Mouse (Mus musculus): Measurements from ENCODE around the gene Stk38. TPM values are rescaled to one million over a fixed set of nuclear protein-coding genes. Genes with fewer than 3 reads are reported as not detected.
"Not testable (repeated sequence)": the region's sequence is repeated elsewhere in the genome, so short reads cannot be mapped to it uniquely, and the experiment has no call there.

Gene Stk38
- polyA plus RNA-seq, 1 experiment: 32.2 TPM

- no peaks in the 10 kb centered on the region for H3K27me3 ChIP-seq (replicated peaks)
- H3K9me3 ChIP-seq: no peaks in the 10 kb centered on the region
- peak overlapping the region; percentile 77 for H3K4me3 ChIP-seq (replicated peaks)
- TF ChIP-seq FLI1 (IDR thresholded peaks at IDR 0.05; ENCODE audit: low read length) (no peak), GATA1 (IDR thresholded peaks at IDR 0.05; ENCODE audit: borderline replicate concordance, low read length) (no peak)
- peaks cover 77% of the 10 kb centered on the region for H3K36me3 ChIP-seq (replicated peaks; ENCODE audit: low read length)
- peaks cover 57% of the 10 kb centered on the region for H3K4me1 ChIP-seq
Measured at GRCm38 (mm10) chr17:29049508-29049889, 41.7 kb upstream of the Stk38 start.

GRCm38 (mm10) chr17:29048748-29049507, 41.1 kb upstream of the Stk38 start:
- Histone ChIP-seq H3K27me3 (replicated peaks) (no peaks in the 10 kb centered on the region), H3K36me3 (replicated peaks; ENCODE audit: low read length) (peaks cover 78% of the 10 kb centered on the region), H3K4me3 (replicated peaks) (peak overlapping the region; percentile 71), H3K4me1 (peaks cover 56% of the 10 kb centered on the region), H3K9me3 (no peaks in the 10 kb centered on the region)
- TF ChIP-seq GATA1 (IDR thresholded peaks at IDR 0.05; ENCODE audit: borderline replicate concordance, low read length): no peak

- H3K36me3 ChIP-seq (replicated peaks; ENCODE audit: low read length): peaks cover 77% of the 10 kb centered on the region
- no peak overlapping the region for H3K4me3 ChIP-seq (replicated peaks)
- no peaks in the 10 kb centered on the region for H3K27me3 ChIP-seq (replicated peaks)
Measured at GRCm38 (mm10) chr17:29047697-29048514, 40.1 kb upstream of the Stk38 start.

GRCm38 (mm10) chr17:29046863-29047262, 39.1 kb upstream of the Stk38 start:
- no peak for TF ChIP-seq FLI1 (IDR thresholded peaks at IDR 0.05; ENCODE audit: low read length)
- no peak for TF ChIP-seq GATA1 (IDR thresholded peaks at IDR 0.05; ENCODE audit: borderline replicate concordance, low read length)
- no peaks in the 10 kb centered on the region for H3K27me3 ChIP-seq (replicated peaks)
- H3K9me3 ChIP-seq: no peaks in the 10 kb centered on the region
- peaks cover 41% of the 10 kb centered on the region for H3K4me1 ChIP-seq
- no peak overlapping the region for H3K4me3 ChIP-seq (replicated peaks)
- H3K36me3 ChIP-seq (replicated peaks; ENCODE audit: low read length): peaks cover 81% of the 10 kb centered on the region

More at GRCm38 (mm10) chr17:29047697-29048514, 40.1 kb upstream of the Stk38 start:
- Histone ChIP-seq H3K4me1 (peaks cover 46% of the 10 kb centered on the region), H3K9me3 (no peaks in the 10 kb centered on the region)
- TF ChIP-seq GATA1 (IDR thresholded peaks at IDR 0.05; ENCODE audit: borderline replicate concordance, low read length) (no peak), FLI1 (IDR thresholded peaks at IDR 0.05; ENCODE audit: low read length) (no peak)

GRCm38 (mm10) chr17:29045741-29046530, 38.1 kb upstream of the Stk38 start:
- H3K4me3 ChIP-seq (replicated peaks): peak overlapping the region; percentile 39
- no peaks in the 10 kb centered on the region for H3K9me3 ChIP-seq
- no peaks in the 10 kb centered on the region for H3K27me3 ChIP-seq (replicated peaks)
- TF ChIP-seq FLI1 (IDR thresholded peaks at IDR 0.05; ENCODE audit: low read length) (no peak), GATA1 (IDR thresholded peaks at IDR 0.05; ENCODE audit: borderline replicate concordance, low read length) (no peak)
- H3K4me1 ChIP-seq: peaks cover 37% of the 10 kb centered on the region
- peaks cover 79% of the 10 kb centered on the region for H3K36me3 ChIP-seq (replicated peaks; ENCODE audit: low read length)

- no peak overlapping the region for H3K4me3 ChIP-seq (replicated peaks)
- H3K4me1 ChIP-seq: peaks cover 37% of the 10 kb centered on the region
- TF ChIP-seq GATA1 (IDR thresholded peaks at IDR 0.05; ENCODE audit: borderline replicate concordance, low read length) (no peak), FLI1 (IDR thresholded peaks at IDR 0.05; ENCODE audit: low read length) (no peak)
- peaks cover 83% of the 10 kb centered on the region for H3K36me3 ChIP-seq (replicated peaks; ENCODE audit: low read length)
- no peaks in the 10 kb centered on the region for H3K9me3 ChIP-seq
- H3K27me3 ChIP-seq (replicated peaks): no peaks in the 10 kb centered on the region
Measured at GRCm38 (mm10) chr17:29044925-29045319, 37.1 kb upstream of the Stk38 start.

- H3K27me3 ChIP-seq (replicated peaks): no peaks in the 10 kb centered on the region
- no peaks in the 10 kb centered on the region for H3K9me3 ChIP-seq
- H3K4me3 ChIP-seq (replicated peaks): peak overlapping the region; percentile 25
- peaks cover 84% of the 10 kb centered on the region for H3K36me3 ChIP-seq (replicated peaks; ENCODE audit: low read length)
- TF ChIP-seq FLI1 (IDR thresholded peaks at IDR 0.05; ENCODE audit: low read length) (no peak), GATA1 (IDR thresholded peaks at IDR 0.05; ENCODE audit: borderline replicate concordance, low read length) (no peak)
- peaks cover 37% of the 10 kb centered on the region for H3K4me1 ChIP-seq
Measured at GRCm38 (mm10) chr17:29044146-29044924, 36.5 kb upstream of the Stk38 start.

GRCm38 (mm10) chr17:29043583-29043982, 35.8 kb upstream of the Stk38 start:
- Histone ChIP-seq H3K9me3 (no peaks in the 10 kb centered on the region), H3K27me3 (replicated peaks) (no peaks in the 10 kb centered on the region), H3K4me3 (replicated peaks) (no peak overlapping the region), H3K36me3 (replicated peaks; ENCODE audit: low read length) (peaks cover 86% of the 10 kb centered on the region), H3K4me1 (peaks cover 33% of the 10 kb centered on the region)
- no peak for TF ChIP-seq GATA1 (IDR thresholded peaks at IDR 0.05; ENCODE audit: borderline replicate concordance, low read length)
- no peak for TF ChIP-seq FLI1 (IDR thresholded peaks at IDR 0.05; ENCODE audit: low read length)

GRCm38 (mm10) chr17:29042569-29042968, 34.8 kb upstream of the Stk38 start:
- Histone ChIP-seq H3K36me3 (replicated peaks; ENCODE audit: low read length) (peaks cover 88% of the 10 kb centered on the region), H3K9me3 (no peaks in the 10 kb centered on the region), H3K4me3 (replicated peaks) (no peak overlapping the region), H3K27me3 (replicated peaks) (no peaks in the 10 kb centered on the region), H3K4me1 (peaks cover 40% of the 10 kb centered on the region)
- no peak for TF ChIP-seq GATA1 (IDR thresholded peaks at IDR 0.05; ENCODE audit: borderline replicate concordance, low read length)
- TF ChIP-seq FLI1 (IDR thresholded peaks at IDR 0.05; ENCODE audit: low read length): no peak

- not testable (repeated sequence) for H3K27me3 ChIP-seq (replicated peaks); H3K9me3 ChIP-seq; H3K4me3 ChIP-seq (replicated peaks)
- H3K36me3 ChIP-seq (replicated peaks; ENCODE audit: low read length): peaks cover 88% of the 10 kb centered on the region
- peaks cover 48% of the 10 kb centered on the region for H3K4me1 ChIP-seq
Measured at GRCm38 (mm10) chr17:29041632-29042031, 33.8 kb upstream of the Stk38 start.

Measured in megakaryocyte, embryonic 14.5 days (primary cell).